Comparison of ENCODE assay signal across 38 mouse cellular contexts in genomic region chr11:68888653-68889052, GRCm38 (mm10). TPM values are rescaled to one million over a fixed set of nuclear protein-coding genes. Genes with fewer than 3 reads are reported as not detected.
"Had no signal": no experiment of that assay in that cellular context is flagged by ENCODE, and none has a peak within 500 bp of the region (broad histone marks: within the 10 kb centered on the region; RNA-seq: fewer than 3 reads in every experiment).

No protein-coding gene starts in this region.

- H3K4me3 ChIP-seq: heart, adult 2 months; heart, embryonic 13.5 days; heart, embryonic 15.5 days; hindbrain, embryonic 13.5 days; hindbrain, embryonic 15.5 days; kidney, embryonic 15.5 days; limb, embryonic 13.5 days; limb, embryonic 15.5 days; liver, embryonic 12.5 days had no signal

- H3K27ac ChIP-seq: heart, adult 2 months; heart, embryonic 13.5 days; heart, embryonic 15.5 days; hindbrain, embryonic 13.5 days; hindbrain, embryonic 15.5 days; hindbrain, postnatal 0 days; kidney, embryonic 15.5 days; kidney, postnatal 0 days; limb, embryonic 15.5 days; liver, embryonic 12.5 days had no signal

- ATAC-seq: hindbrain, postnatal 0 days; liver, embryonic 12.5 days had no signal

- H3K4me1 ChIP-seq: hindbrain, embryonic 13.5 days; hindbrain, embryonic 15.5 days; limb, embryonic 13.5 days had no signal

- H3K27me3 ChIP-seq: heart, embryonic 15.5 days; hindbrain, embryonic 13.5 days; hindbrain, embryonic 15.5 days; kidney, embryonic 15.5 days; limb, embryonic 13.5 days; limb, embryonic 15.5 days; liver, embryonic 12.5 days had no signal

- H3K36me3 ChIP-seq: heart, embryonic 13.5 days; heart, embryonic 15.5 days; hindbrain, embryonic 13.5 days; hindbrain, embryonic 15.5 days; kidney, embryonic 15.5 days; limb, embryonic 13.5 days; limb, embryonic 15.5 days; liver, embryonic 12.5 days had no signal

- H3K9me3 ChIP-seq: heart, embryonic 13.5 days; heart, embryonic 15.5 days; hindbrain, embryonic 13.5 days; hindbrain, embryonic 15.5 days; kidney, embryonic 15.5 days; limb, embryonic 13.5 days; limb, embryonic 15.5 days; liver, embryonic 12.5 days had no signal

- H3K4me2 ChIP-seq: heart, embryonic 11.5 days; heart, embryonic 13.5 days; heart, embryonic 15.5 days; hindbrain, embryonic 13.5 days; hindbrain, embryonic 15.5 days; kidney, embryonic 15.5 days; limb, embryonic 13.5 days; limb, embryonic 15.5 days; liver, embryonic 12.5 days had no signal

- H3K9ac ChIP-seq: heart, embryonic 13.5 days; heart, embryonic 15.5 days; hindbrain, embryonic 13.5 days; hindbrain, embryonic 15.5 days; kidney, embryonic 15.5 days; limb, embryonic 13.5 days; limb, embryonic 15.5 days; liver, embryonic 12.5 days had no signal

- DNase-seq: gastrocnemius, postnatal 14 days; gastrocnemius, postnatal 36 days; heart, adult 2 months; heart, postnatal 10 days; heart, postnatal 36 days; kidney, adult 11 months; kidney, adult 2 months; kidney, adult 9 months; kidney, postnatal 14 days; kidney, postnatal 36 days; layer of hippocampus, adult 9-11 months; layer of hippocampus, postnatal 36 days; left cerebral cortex, postnatal 4 days had no signal

RNA-seq across cellular contexts. Expression of gene Rnf222, which starts 0.3 kb away (rescaled TPM):
- total RNA-seq: gastrocnemius, adult 18-20 months; gastrocnemius, postnatal 14 days; gastrocnemius, postnatal 36 days; heart, postnatal 36 days; hematopoietic stem cell, adult 5-6 weeks; layer of hippocampus, adult 18-20 months; layer of hippocampus, adult 8-10 months; layer of hippocampus, postnatal 14 days; layer of hippocampus, postnatal 36 days; left cerebral cortex, adult 18-20 months; left cerebral cortex, postnatal 10 days; left cerebral cortex, postnatal 25 days; left cerebral cortex, postnatal 4 days had no signal
- polyA plus RNA-seq: hindbrain, embryonic 11.5 days; hindbrain, embryonic 15.5 days; hindbrain, postnatal 0 days; large intestine, adult 2 months; limb, embryonic 11.5 days had no signal

RNA-seq across cellular contexts. Expression of gene Odf4, which starts 38.2 kb away (rescaled TPM):
- total RNA-seq: gastrocnemius, adult 18-20 months; gastrocnemius, adult 8-10 months; gastrocnemius, postnatal 14 days; gastrocnemius, postnatal 36 days; heart, adult 2 months; heart, postnatal 10 days; heart, postnatal 36 days; hematopoietic stem cell, adult 5-6 weeks; layer of hippocampus, adult 18-20 months; layer of hippocampus, postnatal 36 days; left cerebral cortex, adult 18-20 months; liver, adult 2 months had no signal
- polyA plus RNA-seq: heart, embryonic 11.5 days; heart, embryonic 13.5 days; heart, embryonic 15.5 days; intestine, embryonic 16.5 days; kidney, embryonic 15.5 days; large intestine, adult 2 months; limb, embryonic 11.5 days; limb, embryonic 13.5 days; limb, embryonic 15.5 days; liver, adult 2 months; liver, embryonic 12.5 days had no signal
